Mouse (Mus musculus): Measurements from ENCODE around the gene Lrrc38. TPM values are rescaled to one million over a fixed set of nuclear protein-coding genes. Genes with fewer than 3 reads are reported as not detected.
"Not testable (repeated sequence)": the region's sequence is repeated elsewhere in the genome, so short reads cannot be mapped to it uniquely, and the experiment has no call there.

The Lrrc38 gene
- total RNA-seq (2022), result 1 to 10 TPM in 2 of 4 experiments, under 1 TPM in 2; 0.78 to 1.5 (median 1.1) TPM

- DNase-seq (ENCODE audit: low spot score in 2 of 2), result no peak
These were observed at the start of gene Lrrc38 for GRCm38 (mm10) chr4:143349484-143349906. Gene Lrrc38 (plus strand): TSS chr4:143349757.

GRCm38 (mm10) chr4:143300113-143300688 lies 49.4 kb upstream of the Lrrc38 start:
- no peak for DNase-seq (ENCODE audit: low spot score in 2 of 2)

- no peak for DNase-seq (ENCODE audit: low spot score in 2 of 2)
These were observed 48.5 kb upstream of the Lrrc38 start for GRCm38 (mm10) chr4:143301042-143301441.

- no peak for DNase-seq (ENCODE audit: low spot score in 2 of 2)
These were observed 47.7 kb upstream of the Lrrc38 start for GRCm38 (mm10) chr4:143301875-143302274.

- DNase-seq (ENCODE audit: low spot score in 2 of 2), result no peak
These were observed 47.2 kb upstream of the Lrrc38 start for GRCm38 (mm10) chr4:143302279-143302890.

- DNase-seq (ENCODE audit: low spot score in 2 of 2), result no peak
These were observed 44.5 kb upstream of the Lrrc38 start for GRCm38 (mm10) chr4:143305031-143305430.

- no peak for DNase-seq (ENCODE audit: low spot score in 2 of 2)
These were observed 43.4 kb upstream of the Lrrc38 start for GRCm38 (mm10) chr4:143305987-143306772.

- peak in 1 of 2 experiments; percentile 18 for DNase-seq (ENCODE audit: low spot score in 2 of 2)
These were observed 38.2 kb upstream of the Lrrc38 start for GRCm38 (mm10) chr4:143311341-143311740.

- no peak for DNase-seq (ENCODE audit: low spot score in 2 of 2)
These were observed 36.3 kb upstream of the Lrrc38 start for GRCm38 (mm10) chr4:143313299-143313698.

GRCm38 (mm10) chr4:143324176-143324924 lies 25.2 kb upstream of the Lrrc38 start:
- no peak for DNase-seq (ENCODE audit: low spot score in 2 of 2)

- peak in 1 of 2 experiments; percentile 10 for DNase-seq (ENCODE audit: low spot score in 2 of 2)
These were observed 24.5 kb upstream of the Lrrc38 start for GRCm38 (mm10) chr4:143324925-143325624.

GRCm38 (mm10) chr4:143325625-143325941 lies 24.0 kb upstream of the Lrrc38 start:
- peak; percentile 30 to 81 for DNase-seq (ENCODE audit: low spot score in 2 of 2)

- no peak for DNase-seq (ENCODE audit: low spot score in 2 of 2)
These were observed 19.0 kb upstream of the Lrrc38 start for GRCm38 (mm10) chr4:143330566-143330965.

GRCm38 (mm10) chr4:143331787-143332186 lies 17.8 kb upstream of the Lrrc38 start:
- DNase-seq (ENCODE audit: low spot score in 2 of 2), result no peak

GRCm38 (mm10) chr4:143334145-143334544 lies 15.4 kb upstream of the Lrrc38 start:
- DNase-seq (ENCODE audit: low spot score in 2 of 2), result no peak

GRCm38 (mm10) chr4:143334995-143335394 lies 14.6 kb upstream of the Lrrc38 start:
- DNase-seq (ENCODE audit: low spot score in 2 of 2), result no peak

- no peak for DNase-seq (ENCODE audit: low spot score in 2 of 2)
These were observed 13.5 kb upstream of the Lrrc38 start for GRCm38 (mm10) chr4:143336096-143336495.

- DNase-seq (ENCODE audit: low spot score in 2 of 2), result no peak
These were observed 9.7 kb upstream of the Lrrc38 start for GRCm38 (mm10) chr4:143339808-143340207.

- DNase-seq (ENCODE audit: low spot score in 2 of 2), result no peak
These were observed 8.1 kb upstream of the Lrrc38 start for GRCm38 (mm10) chr4:143341470-143341869.

- not testable (repeated sequence) for DNase-seq (ENCODE audit: low spot score in 2 of 2)
These were observed 4.1 kb upstream of the Lrrc38 start for GRCm38 (mm10) chr4:143345491-143345890.

- DNase-seq (ENCODE audit: low spot score in 2 of 2), result no peak
These were observed 879 bp upstream of the Lrrc38 start for GRCm38 (mm10) chr4:143348678-143349077.

Data from layer of hippocampus, adult 8-10 months (tissue).